Mouse (Mus musculus): ENCODE results near the gene 1700020N15Rik. TPM values are rescaled to one million over a fixed set of nuclear protein-coding genes. Genes with fewer than 3 reads are reported as not detected.

1700020N15Rik gene
- not detected for total RNA-seq (2023)

GRCm38 (mm10) chrX:69945000-69945399 lies at the start of gene 1700020N15Rik:
Gene 1700020N15Rik, plus strand, starts transcription at chrX:69945300.

Data from neutrophil, adult 83 days (primary cell).